Mouse (Mus musculus): ENCODE results near the gene Ppp2r1b.

- no peak for TF ChIP-seq MAFK (IDR thresholded peaks at IDR 0.05; ENCODE audit: insufficient replicate concordance, low read length)
- TF ChIP-seq ETS1 (conservative IDR thresholded peaks at IDR 0.05; ENCODE audit: low read depth, low read length) = no peak
- TF ChIP-seq SMC3 (IDR thresholded peaks at IDR 0.05; ENCODE audit: low read depth, low read length) = no peak
- TF ChIP-seq CTCF (conservative IDR thresholded peaks at IDR 0.05 in 1 of 2, IDR thresholded peaks at IDR 0.05 in 1 of 2; ENCODE audit: low read depth in 2 of 2, low read length in 2 of 2) = no peak
- no peak for TF ChIP-seq POLR2A (IDR thresholded peaks at IDR 0.05; ENCODE audit: low read depth, low read length)
- TF ChIP-seq MYC (IDR thresholded peaks at IDR 0.05; ENCODE audit: low read depth, low read length) = no peak
- no peak for TF ChIP-seq ZKSCAN1 (IDR thresholded peaks at IDR 0.05; ENCODE audit: borderline replicate concordance, low read depth, low read length)
- no peak for TF ChIP-seq UBTF (IDR thresholded peaks at IDR 0.05; ENCODE audit: low read depth, low read length)
- no peak for TF ChIP-seq USF2 (conservative IDR thresholded peaks at IDR 0.05; ENCODE audit: low read depth, low read length)
- TF ChIP-seq MAX (IDR thresholded peaks at IDR 0.05; ENCODE audit: low read length) = no peak
- TF ChIP-seq BHLHE40 (IDR thresholded peaks at IDR 0.05; ENCODE audit: low read depth, low read length) = no peak
These were observed 79.4 kb downstream of the Ppp2r1b start for GRCm38 (mm10) chr9:50924454-50924853.
